Mouse (Mus musculus) cerebellum, adult 9-11 months (tissue): ENCODE measurements around the gene Olfr560.

Experiments
- DNase-seq: peaks from one replicate; pipeline ENCODE4 v3.0.0; 2022

Olfr560 gene

GRCm38 (mm10) chr7:102759266-102759665, at the start of gene Olfr560, which contains the start of gene Olfr78:
Gene Olfr560, minus strand, starts transcription at chr7:102759366.
Gene Olfr78, minus strand, starts transcription at chr7:102759471.
- no peak for DNase-seq

GRCm38 (mm10) chr7:102803180-102803579, 44.0 kb upstream of the Olfr560 start, which contains the start of gene Olfr564:
Gene Olfr564, plus strand, starts transcription at chr7:102803480.
- DNase-seq: no peak

GRCm38 (mm10) chr7:102770921-102771320, 11.8 kb upstream of the Olfr560 start, which contains the start of gene Olfr561:
Gene Olfr561, plus strand, starts transcription at chr7:102771221.
- DNase-seq: no peak

- no peak for DNase-seq
Measured at GRCm38 (mm10) chr7:102752086-102752485, 7.1 kb downstream of the Olfr560 start.

- no peak for DNase-seq
Measured at GRCm38 (mm10) chr7:102737705-102738104, 21.5 kb downstream of the Olfr560 start.

GRCm38 (mm10) chr7:102733793-102734192, 25.4 kb downstream of the Olfr560 start:
- no peak for DNase-seq

GRCm38 (mm10) chr7:102727391-102727790, 31.8 kb downstream of the Olfr560 start, which contains the start of gene Olfr559:
Gene Olfr559, minus strand, starts transcription at chr7:102727491.
- DNase-seq: no peak

- DNase-seq: no peak
Measured at GRCm38 (mm10) chr7:102718970-102719369, 40.2 kb downstream of the Olfr560 start, which contains the start of gene Olfr33. Gene Olfr33, minus strand, starts transcription at chr7:102719070.

GRCm38 (mm10) chr7:102701915-102702314, 57.3 kb downstream of the Olfr560 start, which contains the start of gene Olfr558:
Gene Olfr558, plus strand, starts transcription at chr7:102702215.
- no peak for DNase-seq
